Mouse (Mus musculus): ENCODE measurements around the gene Mcidas.
A peak's percentile ranks its signal among the peaks of the same experiment; 100 is the strongest.
"Not testable (repeated sequence)": the region's sequence is repeated elsewhere in the genome, so short reads cannot be mapped to it uniquely, and the experiment has no call there.

The Mcidas gene

DNA sequence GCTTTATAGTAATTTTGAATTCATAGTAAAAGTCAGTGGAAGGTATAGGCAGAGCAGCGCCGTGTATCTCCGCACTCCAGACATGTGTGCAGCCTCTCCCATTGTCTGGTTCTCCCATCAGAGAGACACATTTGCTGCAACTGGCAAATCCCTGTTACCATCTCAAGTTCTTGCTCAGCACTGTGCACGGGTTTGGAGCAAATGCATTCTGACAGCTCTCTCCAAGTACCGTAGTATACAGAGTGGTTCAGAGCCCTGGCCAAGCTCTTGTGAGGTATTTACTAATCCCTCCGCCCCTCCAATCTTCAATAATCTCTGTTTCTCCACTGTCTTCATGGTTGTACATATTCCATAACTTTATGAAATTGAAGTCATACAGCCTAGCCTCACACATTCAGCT lies 19.0 kb downstream of the Mcidas start:
- DNase-seq (ENCODE audit: low spot score in 2 of 2): no peak

DNA sequence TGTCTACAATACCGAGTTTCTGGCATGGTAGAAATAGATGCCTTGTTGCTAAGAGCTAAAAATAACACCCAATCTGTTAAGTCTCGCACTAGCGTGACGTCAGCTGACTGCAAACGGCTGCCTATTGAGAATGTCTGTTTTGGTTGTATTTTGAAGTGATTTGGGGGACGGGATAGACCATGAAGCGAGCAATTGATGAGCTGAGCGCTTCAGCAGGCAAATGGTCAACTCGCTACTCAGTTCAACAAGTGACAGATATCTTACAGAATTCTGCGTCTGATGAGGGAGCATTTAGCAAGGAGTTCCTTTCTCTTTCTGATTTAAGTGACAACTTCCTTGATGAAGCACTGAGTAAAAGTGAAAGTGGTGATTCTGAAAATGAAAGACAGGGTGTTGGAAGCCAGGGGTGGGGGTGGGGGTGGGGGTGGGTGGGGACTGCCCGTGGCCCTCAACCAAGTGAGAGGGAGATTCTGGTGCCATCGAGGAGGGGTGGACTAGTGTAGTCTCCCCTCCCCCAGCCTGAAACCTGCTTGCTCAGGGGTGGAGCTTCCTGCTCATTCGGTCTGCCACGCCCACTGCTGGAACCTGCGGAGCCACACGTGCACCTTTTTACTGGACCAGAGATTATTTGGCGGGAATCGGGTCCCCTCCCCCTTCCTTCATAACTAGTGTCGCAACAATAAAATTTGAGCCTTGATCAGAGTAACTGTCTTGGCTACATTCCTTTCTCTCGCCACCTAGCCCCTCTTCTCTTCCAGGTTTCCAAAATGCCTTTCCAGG lies 19.7 kb downstream of the Mcidas start:
- DNase-seq (ENCODE audit: low spot score in 2 of 2): not testable (repeated sequence)

DNA sequence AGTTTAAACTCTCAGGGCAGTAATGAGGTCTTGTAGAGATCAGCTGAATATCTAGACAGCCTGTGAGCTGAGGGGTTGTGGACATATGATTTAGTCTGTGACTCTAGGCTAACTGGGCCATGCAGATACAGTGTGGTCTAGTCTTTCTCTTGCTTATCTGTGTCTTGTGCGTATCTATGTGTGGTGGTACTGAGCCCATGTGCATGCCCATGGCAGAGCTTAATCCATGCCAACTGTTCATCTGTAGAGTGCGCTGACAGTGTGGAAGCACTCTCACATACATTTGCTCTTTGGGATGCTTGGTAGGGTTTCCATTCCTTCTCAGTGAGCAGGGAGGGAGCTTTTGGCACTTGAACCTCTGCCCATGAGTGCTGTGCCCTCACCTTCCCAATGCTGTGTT lies 27.9 kb downstream of the Mcidas start:
- no peak for DNase-seq (ENCODE audit: low spot score in 2 of 2)

DNA sequence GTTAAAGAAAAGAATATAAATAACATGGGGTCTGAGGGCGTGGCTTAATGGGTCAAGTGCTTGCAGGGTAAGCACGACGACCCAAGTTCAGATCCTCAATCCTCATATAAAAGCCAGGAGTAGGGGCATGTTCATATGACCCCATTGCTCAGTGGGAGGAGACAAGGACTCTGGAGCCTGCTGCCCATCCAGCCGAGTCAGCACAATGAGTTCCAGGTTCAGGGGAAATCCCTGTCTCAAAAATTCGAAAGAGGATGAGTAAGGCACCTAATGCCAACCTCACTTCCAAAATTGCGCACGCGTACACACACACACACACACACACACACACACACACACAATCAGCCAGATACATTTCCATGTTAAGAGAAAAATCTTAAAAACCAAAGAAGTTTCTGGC lies 28.8 kb downstream of the Mcidas start:
- DNase-seq (ENCODE audit: low spot score in 2 of 2): no peak

DNA sequence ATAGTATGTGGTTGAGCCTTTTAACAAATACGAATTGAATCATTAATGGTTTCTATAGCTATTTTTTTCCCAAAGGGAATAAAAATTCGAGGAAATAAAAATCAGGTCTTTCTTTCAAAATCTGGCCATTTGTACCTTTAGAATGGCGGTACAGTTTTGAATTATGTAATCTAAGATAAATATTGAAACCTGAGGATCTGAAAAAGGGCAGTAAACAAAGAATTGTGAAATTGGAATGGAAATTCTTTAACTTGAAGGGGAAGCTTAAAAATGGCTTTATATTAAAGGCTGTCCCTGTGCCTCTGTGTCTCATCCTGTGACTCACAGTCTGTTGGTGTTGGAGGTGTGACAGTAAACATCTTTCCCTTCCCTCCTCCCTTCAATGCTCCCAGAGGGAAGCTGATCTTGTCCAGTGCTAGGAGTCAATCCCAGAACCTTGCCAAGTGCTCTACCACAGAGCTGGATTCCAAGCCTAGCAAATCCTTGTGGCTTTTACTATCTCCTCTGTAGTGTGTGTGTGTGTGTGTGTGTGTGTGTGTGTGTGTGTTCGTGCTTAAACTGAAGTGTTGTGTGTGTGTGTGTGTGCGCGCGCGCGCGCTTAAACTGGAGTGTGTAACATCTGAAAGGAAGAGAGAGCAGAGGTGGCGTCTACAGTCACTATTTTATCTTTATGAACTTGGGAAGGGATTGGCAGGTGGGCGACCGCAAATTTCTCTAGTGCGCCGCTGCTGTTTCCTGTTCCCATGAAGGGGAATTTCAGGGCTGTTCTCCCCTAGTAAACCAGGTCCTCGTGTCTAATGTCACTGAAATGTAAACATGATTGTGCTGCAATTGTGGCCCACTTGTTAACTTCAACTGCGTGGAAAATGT lies 29.9 kb downstream of the Mcidas start:
- DNase-seq (ENCODE audit: low spot score in 2 of 2): no peak

DNA sequence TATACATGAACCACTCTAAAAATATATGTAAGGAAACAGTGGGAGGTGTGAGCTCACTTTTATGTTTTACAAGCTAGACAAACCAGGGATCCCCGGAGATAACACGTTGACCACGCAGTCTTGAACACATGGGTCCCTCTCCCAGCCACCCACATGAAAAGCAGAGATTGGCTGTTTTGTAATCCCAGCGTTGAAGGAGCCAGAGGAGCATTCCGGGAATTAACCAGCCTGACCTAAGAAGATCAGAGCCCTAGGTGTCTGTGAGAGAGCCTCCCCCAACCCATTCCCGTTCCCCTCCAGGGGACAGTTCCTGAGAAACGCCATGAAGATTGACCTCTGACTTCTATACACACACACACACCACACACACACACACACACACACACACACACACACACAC lies 37.7 kb downstream of the Mcidas start:
- DNase-seq (ENCODE audit: low spot score in 2 of 2): no peak

DNA sequence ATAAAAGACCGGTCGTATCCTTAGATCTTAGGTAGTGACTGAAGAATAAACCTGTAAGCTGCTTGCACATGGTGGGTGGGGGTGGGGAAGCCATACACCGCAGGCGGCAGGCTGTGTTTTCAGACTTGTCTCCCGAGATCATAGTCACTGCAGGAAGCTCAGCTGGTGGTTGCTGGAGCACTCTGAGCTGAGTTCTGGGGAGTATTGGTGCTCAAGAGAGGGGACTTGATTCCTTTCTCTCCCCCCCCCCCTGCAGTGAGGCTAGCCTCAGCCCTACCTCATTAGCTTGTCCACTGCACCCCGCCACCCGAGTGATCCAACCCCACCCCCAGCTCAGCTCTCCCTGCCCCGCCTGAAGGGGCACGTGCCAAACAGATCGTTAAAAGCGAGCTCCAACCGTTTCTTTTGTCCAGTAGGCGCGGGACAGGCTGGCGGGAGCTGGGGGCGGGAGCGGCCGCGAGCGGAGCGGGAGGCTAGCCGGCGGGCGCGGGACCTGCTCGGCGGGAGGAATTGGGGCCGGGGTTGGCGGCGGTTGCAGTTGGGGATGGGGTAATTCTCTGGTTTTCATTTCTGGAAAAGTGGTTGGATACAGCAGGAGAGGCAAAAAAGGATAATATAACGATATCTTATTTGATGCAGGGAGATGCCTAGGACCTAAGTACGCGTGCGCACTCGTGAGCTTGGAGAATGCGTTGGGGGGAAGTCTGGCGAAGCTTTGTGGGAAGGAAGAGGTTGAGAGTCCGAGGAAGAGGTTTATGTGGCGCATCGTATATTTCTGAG lies 38.3 kb downstream of the Mcidas start:
- no peak for DNase-seq (ENCODE audit: low spot score in 2 of 2)

DNA sequence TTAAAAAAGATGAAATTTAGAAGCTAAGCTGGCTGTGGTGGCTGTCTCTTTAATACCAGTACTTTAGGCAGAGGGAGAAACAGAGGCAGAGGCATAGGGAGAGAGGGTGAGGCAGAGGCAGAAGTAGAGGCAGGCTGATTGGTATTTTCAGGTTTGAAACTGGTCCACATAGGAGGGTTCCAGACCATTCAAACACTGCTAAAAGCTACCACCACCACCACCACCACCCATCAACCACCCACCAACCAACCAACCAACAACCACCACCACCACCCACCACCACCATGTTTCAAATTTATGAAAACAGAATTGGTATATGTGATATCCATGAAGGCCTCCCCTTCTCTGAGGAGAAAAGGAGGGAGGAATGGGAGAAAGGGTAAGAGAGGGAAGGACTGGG lies 39.2 kb downstream of the Mcidas start:
- no peak for DNase-seq (ENCODE audit: low spot score in 2 of 2)

DNA sequence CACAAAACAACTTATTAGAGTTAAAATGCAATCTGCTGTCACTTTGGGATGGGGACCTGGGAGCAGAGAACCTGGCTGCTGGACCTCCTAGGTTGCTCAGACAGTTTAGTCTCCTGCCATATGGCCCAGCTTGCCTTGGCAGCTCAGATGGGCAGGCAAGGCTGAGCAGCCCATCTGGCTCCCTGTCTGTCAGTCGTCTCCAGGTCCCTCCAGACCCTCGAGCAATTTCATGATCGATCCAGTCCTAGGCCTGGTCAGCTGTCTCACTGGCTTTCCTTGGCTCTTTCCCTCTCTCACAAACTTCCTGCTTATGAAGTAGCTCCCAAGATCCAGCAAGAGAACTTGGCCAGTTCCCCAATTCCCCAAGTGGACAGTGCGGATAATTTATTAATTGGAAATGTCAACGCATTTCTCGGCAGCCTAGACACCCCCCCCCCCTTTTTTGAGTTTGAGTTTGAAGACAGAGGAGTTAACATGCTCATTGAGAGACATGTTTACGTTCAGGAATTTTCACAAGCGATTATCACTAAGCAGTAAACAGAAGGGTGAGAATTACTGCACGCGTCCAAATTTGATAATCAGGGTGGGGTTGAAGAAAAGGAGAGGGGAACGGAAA lies 40.7 kb downstream of the Mcidas start:
- no peak for DNase-seq (ENCODE audit: low spot score in 2 of 2)

DNA sequence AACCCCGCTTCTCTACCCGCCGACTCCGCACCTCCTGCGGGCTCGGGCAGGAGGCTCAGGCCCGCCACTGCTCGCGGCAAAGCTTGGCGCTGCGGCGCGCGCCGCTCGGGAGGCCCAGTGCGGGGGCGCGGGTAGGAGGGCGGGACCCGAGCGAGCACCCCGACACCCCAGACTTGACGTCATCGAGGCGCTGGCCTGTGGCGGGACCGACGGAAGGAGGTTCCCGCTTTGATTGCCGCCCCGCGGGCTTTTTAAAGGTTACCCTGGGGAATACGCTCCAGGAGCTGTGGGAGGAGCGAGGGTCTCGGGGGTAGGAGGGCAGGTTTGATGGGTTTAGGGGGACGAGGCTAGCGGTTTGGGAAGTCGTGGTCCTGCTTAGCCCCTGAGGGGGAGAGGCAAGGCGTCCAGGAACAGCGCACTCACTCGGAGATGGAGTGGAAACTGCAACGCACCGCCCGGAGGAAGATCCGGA lies 41.3 kb downstream of the Mcidas start, which contains the start of gene Cdc20b:
Gene Cdc20b (plus strand): TSS at position 162 of the 472 bp plus-strand sequence.
- DNase-seq (ENCODE audit: low spot score in 2 of 2): peak; percentile 10 to 25

DNA sequence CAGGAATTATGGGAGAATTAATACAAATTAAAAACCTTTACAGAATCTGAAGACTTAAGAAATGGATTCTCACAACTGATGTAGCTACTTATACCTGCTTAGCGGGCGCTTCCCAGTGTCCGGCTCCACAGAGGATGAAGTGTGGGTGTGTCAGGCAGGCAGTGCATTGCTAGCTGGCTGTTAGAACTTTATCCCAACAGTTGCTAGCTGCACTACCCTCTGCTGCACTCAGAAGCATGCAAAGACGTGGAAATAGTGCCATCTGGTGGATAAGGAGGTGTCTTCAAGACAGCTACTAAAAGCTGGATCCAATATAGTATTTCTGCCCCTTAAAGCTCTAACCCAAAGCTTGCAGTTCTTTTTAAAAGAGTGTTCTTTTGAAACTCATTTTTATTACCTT lies 42.2 kb downstream of the Mcidas start:
- DNase-seq (ENCODE audit: low spot score in 2 of 2): peak; percentile 31 to 59

DNA sequence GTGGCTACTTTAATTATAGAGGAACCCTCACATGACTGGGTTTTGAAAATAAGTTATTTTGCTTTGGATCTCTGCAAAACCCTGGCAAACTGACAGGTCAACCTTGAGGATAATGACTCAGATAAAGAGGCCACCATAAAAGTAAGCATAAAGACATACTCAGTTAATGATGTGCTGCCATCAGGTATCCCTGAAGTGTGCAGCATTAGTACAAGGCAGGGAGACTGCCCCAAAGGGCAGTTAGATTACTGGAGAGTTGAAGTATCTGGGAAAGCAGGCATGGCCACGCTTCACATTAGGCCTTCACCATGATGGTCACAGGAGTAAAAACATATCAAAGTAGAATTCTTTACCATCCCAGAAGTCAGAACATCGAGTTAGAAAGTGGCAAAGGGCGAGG lies 51.2 kb downstream of the Mcidas start:
- no peak for DNase-seq (ENCODE audit: low spot score in 2 of 2)

DNA sequence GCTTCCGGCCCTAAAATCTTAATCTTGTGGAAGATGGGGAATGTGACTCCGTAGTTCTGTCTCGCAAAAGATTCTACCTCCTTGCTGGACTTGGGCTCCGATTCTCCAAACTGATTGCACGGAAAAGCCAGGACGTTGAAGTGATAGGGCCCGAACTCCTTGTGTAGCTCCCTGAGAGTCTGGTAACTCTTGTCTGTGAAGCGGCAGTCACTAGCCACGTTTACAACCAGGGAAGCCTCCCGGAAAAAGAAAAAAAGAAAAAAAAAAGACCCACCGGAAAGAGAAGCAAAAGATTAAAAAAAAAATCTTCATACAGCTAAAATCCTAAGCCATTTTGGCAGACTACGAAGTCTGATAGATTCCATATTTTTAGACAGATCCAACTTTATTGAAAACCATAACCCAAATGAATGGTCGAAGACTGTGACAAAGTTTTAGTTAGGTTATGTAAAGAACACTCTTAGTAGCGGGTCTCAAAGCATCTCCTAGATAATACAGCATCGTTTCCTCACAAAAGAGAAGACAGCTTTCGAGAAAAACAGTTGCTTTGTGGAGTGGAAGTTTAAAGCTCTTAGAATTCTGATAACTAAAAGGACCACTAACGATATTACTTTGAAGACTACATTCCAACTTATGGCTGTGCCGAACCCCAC lies 51.9 kb downstream of the Mcidas start:
- no peak for DNase-seq (ENCODE audit: low spot score in 2 of 2)

DNA sequence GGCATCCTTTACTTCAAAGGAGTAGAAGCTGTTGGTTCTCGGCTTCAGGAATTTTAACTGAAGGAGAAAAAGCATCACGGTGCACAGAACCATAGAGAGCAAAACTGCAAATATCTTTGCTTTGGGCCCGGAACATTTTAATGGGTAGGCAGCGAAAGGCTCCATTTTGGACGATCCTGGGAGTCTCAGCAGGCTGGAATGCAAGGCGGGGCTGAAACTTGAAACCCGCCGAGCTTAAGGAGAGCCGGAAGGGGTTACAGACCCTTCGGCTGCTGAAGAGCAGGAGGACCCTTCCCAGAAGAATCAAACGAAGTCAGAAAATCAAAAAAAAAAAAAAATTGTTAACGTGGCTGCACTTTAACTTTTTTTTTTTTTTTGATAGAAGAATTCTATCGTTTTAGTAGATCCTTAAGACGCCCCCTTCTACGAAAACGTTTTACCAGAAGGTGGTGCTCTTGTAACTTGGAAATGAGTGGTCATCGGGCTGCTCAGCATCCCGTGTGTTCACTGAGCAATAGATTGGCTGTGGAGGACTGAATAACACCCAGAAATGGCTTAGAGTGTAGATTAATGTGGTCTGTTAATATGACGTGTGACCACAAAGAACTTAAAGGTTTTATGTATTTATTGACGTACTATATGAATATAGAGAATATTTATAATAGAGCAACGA lies 52.7 kb downstream of the Mcidas start, which contains the start of gene Gpx8:
Gene Gpx8 (minus strand): TSS at position 200 of the 673 bp plus-strand sequence.
- DNase-seq (ENCODE audit: low spot score in 2 of 2): peak in 1 of 2 experiments; percentile 8

DNA sequence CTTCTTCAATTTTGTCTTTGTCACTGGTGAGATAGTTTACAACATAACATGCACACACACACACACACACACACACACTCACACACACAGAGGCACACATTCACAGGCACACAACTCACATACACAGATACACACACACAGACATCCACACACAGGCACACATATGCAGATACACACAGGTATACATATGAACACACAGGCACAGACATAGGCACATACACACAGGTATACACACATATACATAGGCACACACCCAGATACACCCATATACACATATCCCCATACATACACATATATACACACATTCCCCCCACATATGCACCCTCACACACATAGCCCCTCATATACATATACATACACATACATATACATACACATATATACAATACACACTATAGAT lies 53.4 kb downstream of the Mcidas start:
- no peak for DNase-seq (ENCODE audit: low spot score in 2 of 2)

DNA sequence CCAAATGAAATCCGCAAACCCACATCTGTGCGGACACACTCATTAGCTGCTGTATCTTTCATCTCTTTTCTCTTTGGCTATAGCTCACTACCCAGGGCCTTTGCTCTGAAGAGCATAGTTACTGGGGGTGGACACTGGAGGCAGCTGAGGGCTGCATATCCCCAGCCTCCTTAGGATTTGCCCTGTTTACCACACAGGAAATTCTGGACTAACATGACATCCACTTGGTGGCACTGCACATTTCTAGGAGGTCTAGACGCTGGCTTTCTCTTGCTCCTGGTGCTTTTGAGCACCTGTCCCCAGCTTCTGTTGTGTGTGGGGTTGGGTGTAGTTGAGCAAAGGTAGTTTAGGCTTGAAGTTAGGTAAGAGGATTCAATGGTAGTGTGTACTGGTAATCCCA lies 54.0 kb downstream of the Mcidas start:
- no peak for DNase-seq (ENCODE audit: low spot score in 2 of 2)

All from frontal cortex, postnatal 14 days (tissue).